Mouse (Mus musculus) olfactory bulb, adult 2 months (tissue): ENCODE results near the gene Unc13a. TPM values are rescaled to one million over a fixed set of nuclear protein-coding genes. Genes with fewer than 3 reads are reported as not detected.
A peak's percentile ranks its signal among the peaks of the same experiment; 100 is the strongest.

Experiments
- H3K27ac ChIP-seq: fragments of 200-500 bp; 2 replicates; pipeline ENCODE4 v1.5.1; 2012; ENCODE audit warnings: low read depth, low read length; ENCODE audit not compliant: insufficient read depth
- H3K4me1 ChIP-seq: fragments of 200-500 bp; 2 replicates; pipeline ENCODE4 v1.6.1; 2012; ENCODE audit warnings: low read length; ENCODE audit not compliant: control insufficient read depth, insufficient read depth
- H3K4me3 ChIP-seq: fragments of 200-500 bp; 2 replicates; pipeline ENCODE4 v1.5.1; 2012; ENCODE audit warnings: mild to moderate bottlenecking, low read depth, low read length, moderate library complexity; ENCODE audit not compliant: insufficient read depth
- CTCF ChIP-seq: fragments of 200-500 bp; IDR thresholded peaks from 2 replicates; pipeline ENCODE4 v1.5.1; 2012; ENCODE audit warnings: low read depth, mild to moderate bottlenecking, low read length, moderate library complexity; ENCODE audit not compliant: insufficient read depth
- POLR2A ChIP-seq: fragments of 200-500 bp; IDR thresholded peaks from 2 replicates; pipeline ENCODE4 v1.6.1; 2012; ENCODE audit warnings: mild to moderate bottlenecking, low read depth, low read length, moderate library complexity; ENCODE audit not compliant: insufficient read depth
- WGBS: fragments of 180-500 bp; shearing (Covaris S2); methylation state at CpG from one replicate; pipeline ENCODE4 v1.1.7; 2018; 5-methylcytosine and 5-hydroxymethylcytosine counted together
- polyA plus RNA-seq: library from polyadenylated mRNA; stranded (reverse); fragments of >200 nt; gene quantifications from 2 replicates; pipeline ENCODE4 v1.2.4, GENCODE M21; 2012; ENCODE audit warnings: low replicate concordance; ENCODE audit not compliant: missing spikeins, insufficient read depth, insufficient read length

The Unc13a gene
- polyA plus RNA-seq, 1 experiment, result not detected

GRCm38 (mm10) chr8:71627265-71628099 lies 44.1 kb downstream of the Unc13a start:
- Histone ChIP-seq H3K27ac (no peak overlapping the region), H3K4me1 (peaks cover 24% of the 10 kb centered on the region), H3K4me3 (no peak overlapping the region)
- WGBS, result 56% methylated on average over 9 of the region's 9 CpGs
- TF ChIP-seq CTCF (no peak), POLR2A (no peak)

DNA sequence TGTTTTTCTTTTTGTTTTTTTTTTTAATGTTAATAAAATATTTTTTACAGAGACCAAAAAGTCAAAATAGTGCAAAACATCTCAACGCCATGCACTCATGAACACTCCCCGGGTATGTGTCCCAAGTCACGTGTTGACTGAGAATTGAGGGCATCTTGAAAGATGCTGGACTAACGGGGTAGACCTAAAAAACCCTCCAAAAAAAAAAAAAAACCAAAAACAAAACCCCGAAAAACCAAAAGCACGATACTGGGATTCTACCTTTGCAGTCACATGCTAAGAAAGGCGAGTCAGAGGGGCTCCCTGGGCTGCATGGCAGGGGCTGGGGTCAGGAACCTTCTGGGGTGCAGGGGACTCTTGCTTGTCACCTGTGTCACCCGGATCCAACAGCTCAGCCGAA lies 44.8 kb downstream of the Unc13a start:
- 83% methylated on average over 9 of the region's 9 CpGs for WGBS

GRCm38 (mm10) chr8:71625088-71625487 lies 46.5 kb downstream of the Unc13a start:
- WGBS, result 94% methylated on average over 1 of the region's 1 CpGs
- H3K4me3 ChIP-seq, result no peak overlapping the region
- TF ChIP-seq POLR2A (no peak), CTCF (no peak)
- peaks cover 20% of the 10 kb centered on the region for H3K4me1 ChIP-seq
- no peak overlapping the region for H3K27ac ChIP-seq

More for the DNA sequence above, 44.8 kb downstream of the Unc13a start:
- H3K4me3 ChIP-seq, result no peak overlapping the region
- H3K27ac ChIP-seq, result no peak overlapping the region
- H3K4me1 ChIP-seq, result peaks cover 24% of the 10 kb centered on the region
- TF ChIP-seq POLR2A (no peak), CTCF (no peak)

GRCm38 (mm10) chr8:71619786-71620185 lies 51.8 kb downstream of the Unc13a start:
- Histone ChIP-seq H3K4me1 (no peaks in the 10 kb centered on the region), H3K27ac (no peak overlapping the region), H3K4me3 (no peak overlapping the region)
- TF ChIP-seq POLR2A (no peak), CTCF (no peak)
- WGBS, result 98% methylated on average over 2 of the region's 2 CpGs

- Histone ChIP-seq H3K4me3 (no peak overlapping the region), H3K4me1 (peaks cover 9% of the 10 kb centered on the region), H3K27ac (no peak overlapping the region)
- 76% methylated on average over 4 of the region's 4 CpGs for WGBS
- TF ChIP-seq CTCF, result no peak
- TF ChIP-seq POLR2A, result no peak
These were observed 58.1 kb downstream of the Unc13a start for GRCm38 (mm10) chr8:71613418-71613817.

DNA sequence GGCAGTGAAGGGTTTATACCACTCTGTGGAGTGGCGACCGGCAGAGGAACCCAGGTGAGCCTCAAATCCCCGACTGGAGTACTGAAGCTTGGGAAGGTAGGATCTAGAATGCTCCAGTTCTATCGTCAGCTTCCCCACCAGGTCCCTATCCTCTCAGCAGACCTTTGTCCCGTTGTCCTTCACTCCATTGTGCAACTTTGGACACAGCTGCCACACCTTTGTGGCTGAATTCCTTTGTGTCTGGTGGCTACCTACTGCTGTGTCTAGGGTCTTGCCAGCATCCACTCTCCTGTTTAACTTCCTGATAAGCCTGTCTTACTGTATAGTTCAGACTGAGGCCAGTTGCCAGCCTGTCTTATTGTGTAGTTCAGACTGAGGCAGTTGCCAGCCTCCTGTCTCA lies 59.4 kb downstream of the Unc13a start:
- TF ChIP-seq POLR2A, result no peak
- TF ChIP-seq CTCF, result no peak
- Histone ChIP-seq H3K4me1 (peaks cover 9% of the 10 kb centered on the region), H3K4me3 (peak overlapping the region; percentile 63), H3K27ac (no peak overlapping the region)
- WGBS, result 39% methylated on average over 5 of the region's 5 CpGs

- Histone ChIP-seq H3K4me3 (peak within 1 kb of the TSS; percentile 63), H3K27ac (peak within 1 kb of the TSS; percentile 52), H3K4me1 (peaks cover 9% of the 10 kb centered on the region)
- under 1% methylated on average over 82 of the region's 82 CpGs for WGBS
- TF ChIP-seq CTCF (peak; percentile 32), POLR2A (peak; percentile 88)
These were observed 60.5 kb downstream of the Unc13a start, which contains the start of gene Colgalt1 for GRCm38 (mm10) chr8:71610822-71611651. Colgalt1 (plus strand) TSS chr8:71610998.

- WGBS, result 72% methylated on average over 7 of the region's 7 CpGs
- H3K4me3 ChIP-seq, result no peak overlapping the region
- H3K27ac ChIP-seq, result no peak overlapping the region
- TF ChIP-seq CTCF, result no peak
- no peak for TF ChIP-seq POLR2A
- peaks cover 16% of the 10 kb centered on the region for H3K4me1 ChIP-seq
These were observed 67.5 kb downstream of the Unc13a start for GRCm38 (mm10) chr8:71604021-71604420.
